Mouse (Mus musculus) MEL (cell line): ENCODE measurements around the gene Synpo2.

ENCODE experiments used
- GATA1 ChIP-seq: IDR thresholded peaks from 2 replicates; pipeline ENCODE4 v1.6.1; 2011; ENCODE audit warnings: low read depth, low read length, improper control_type of control experiment
- MAFK ChIP-seq: IDR thresholded peaks from 2 replicates; pipeline ENCODE4 v1.6.1; 2011; ENCODE audit warnings: low read depth, mild to moderate bottlenecking, low read length, improper control_type of control experiment, borderline replicate concordance

DNA sequence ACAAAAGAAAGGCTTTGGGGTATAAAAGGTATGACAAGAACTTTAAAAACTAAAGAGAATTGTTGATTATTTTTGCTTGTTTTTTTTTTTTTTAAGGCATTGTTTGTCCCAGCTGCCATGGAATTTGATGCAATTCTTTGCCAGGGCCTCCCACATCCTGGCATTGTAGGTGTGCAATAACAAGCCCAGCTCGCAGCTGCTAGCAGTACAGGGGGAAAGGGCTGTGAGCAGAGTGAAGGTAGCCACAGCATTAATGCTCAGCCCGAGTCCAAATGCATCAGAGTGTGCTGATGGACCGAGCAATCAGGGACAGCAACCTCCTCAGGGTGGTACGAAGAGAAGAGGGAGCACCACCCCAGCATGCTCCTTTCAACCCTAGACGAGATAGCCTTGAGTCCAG is 96.3 kb downstream of the Synpo2 start:
- TF ChIP-seq GATA1 (no peak), MAFK (no peak)
